Mouse (Mus musculus) bone marrow macrophage, adult 2 months (primary cell): ENCODE measurements around the gene Gimap3.

ENCODE experiments used
- CTCF ChIP-seq: IDR thresholded peaks from 2 replicates; pipeline ENCODE4 v1.5.1; 2012; ENCODE audit warnings: low read depth, mild to moderate bottlenecking, low read length, moderate library complexity
- POLR2A ChIP-seq: IDR thresholded peaks from 2 replicates; pipeline ENCODE4 v1.6.1; 2012; ENCODE audit warnings: mild to moderate bottlenecking, low read depth, low read length, borderline replicate concordance

- TF ChIP-seq CTCF = no peak
- TF ChIP-seq POLR2A = no peak
Measured at GRCm38 (mm10) chr6:48784406-48784805, 13.8 kb upstream of the Gimap3 start.
